Mouse (Mus musculus): ENCODE data around the gene Phf24. TPM values are rescaled to one million over a fixed set of nuclear protein-coding genes. Genes with fewer than 3 reads are reported as not detected.

Phf24 gene
- polyA plus RNA-seq, 1 experiment from 2014 or later, result 1.6 TPM

DNA sequence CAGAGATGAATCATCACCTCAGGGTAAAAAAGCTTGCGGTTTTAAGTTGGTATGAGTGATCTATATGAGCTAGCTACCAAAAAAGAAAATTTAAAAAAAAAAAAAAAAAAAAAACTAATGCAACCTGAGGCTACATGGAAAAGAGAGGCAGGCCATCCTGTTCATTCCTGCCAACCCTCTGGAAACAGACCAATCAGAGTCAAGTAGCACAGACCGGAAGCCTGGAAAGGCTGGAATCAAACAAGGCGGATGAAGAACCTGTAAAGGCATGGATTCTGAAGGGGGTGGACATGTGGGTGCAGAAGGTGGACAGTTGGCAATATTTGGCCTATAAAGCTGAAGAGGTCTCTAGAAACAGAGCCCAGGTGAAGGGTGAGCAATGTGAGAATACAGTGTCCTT lies 29.0 kb downstream of the Phf24 start:
- no peaks in the 10 kb centered on the region for H3K9me3 ChIP-seq (replicated peaks)
- H3K4me3 ChIP-seq, result no peak overlapping the region
- H3K27me3 ChIP-seq (ENCODE audit: low read depth, poor library complexity, severe bottlenecking), result peaks cover 15% of the 10 kb centered on the region
- H3K36me3 ChIP-seq, result no peaks in the 10 kb centered on the region
- H3K27ac ChIP-seq (replicated peaks), result no peak overlapping the region
- WGBS, result 88% methylated on average over 3 of the region's 3 CpGs
- no peak for DNase-seq (ENCODE audit: low spot score)
- peaks cover 46% of the 10 kb centered on the region for H3K4me1 ChIP-seq

DNA sequence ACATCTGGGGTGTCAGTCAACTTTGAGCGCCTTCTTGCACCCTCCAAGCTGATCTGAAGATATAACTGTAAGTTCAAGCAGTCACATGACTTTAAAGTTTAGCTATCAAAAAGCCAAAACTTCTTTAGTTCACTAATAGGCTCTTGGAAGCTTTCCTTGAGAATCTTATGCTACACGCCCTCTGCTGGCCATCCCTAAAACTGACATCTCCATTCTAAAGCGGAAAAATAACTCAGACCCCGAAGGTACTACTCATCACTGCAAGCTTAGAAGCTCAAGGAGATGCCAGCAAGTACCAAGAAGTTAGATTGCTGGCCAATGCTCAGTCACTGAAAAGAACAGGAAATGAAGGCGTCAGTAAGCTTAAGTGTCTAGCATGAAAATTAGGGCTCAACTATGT lies 29.5 kb downstream of the Phf24 start:
- 10% methylated on average over 5 of the region's 5 CpGs for WGBS
- peaks cover 15% of the 10 kb centered on the region for H3K27me3 ChIP-seq (ENCODE audit: low read depth, poor library complexity, severe bottlenecking)
- no peak overlapping the region for H3K4me3 ChIP-seq
- H3K27ac ChIP-seq (replicated peaks), result 0 out of 2 replicates have a peak overlapping the region, but pooled peaks have one; percentile 2
- H3K4me1 ChIP-seq, result peaks cover 51% of the 10 kb centered on the region
- no peaks in the 10 kb centered on the region for H3K9me3 ChIP-seq (replicated peaks)
- DNase-seq (ENCODE audit: low spot score), result peak; percentile 69
- H3K36me3 ChIP-seq, result no peaks in the 10 kb centered on the region

- no peaks in the 10 kb centered on the region for H3K36me3 ChIP-seq
- WGBS, result 42% methylated on average over 10 of the region's 10 CpGs
- DNase-seq (ENCODE audit: low spot score), result peak; percentile 84
- H3K4me1 ChIP-seq, result peaks cover 59% of the 10 kb centered on the region
- H3K27ac ChIP-seq (replicated peaks), result 0 out of 2 replicates have a peak overlapping the region, but pooled peaks have one; percentile 2
- H3K27me3 ChIP-seq (ENCODE audit: low read depth, poor library complexity, severe bottlenecking), result peaks cover 15% of the 10 kb centered on the region
- H3K4me3 ChIP-seq, result peak overlapping the region; percentile 29; the same call in 1 of the 2 replicates
- no peaks in the 10 kb centered on the region for H3K9me3 ChIP-seq (replicated peaks)
Observed at GRCm38 (mm10) chr4:42946733-42947290, 30.4 kb downstream of the Phf24 start.

- H3K9me3 ChIP-seq (replicated peaks), result no peaks in the 10 kb centered on the region
- peak overlapping the region; percentile 98; the same call in 1 of the 2 replicates for H3K27ac ChIP-seq (replicated peaks)
- H3K4me3 ChIP-seq, result 0 out of 2 replicates have a peak overlapping the region, but pooled peaks have one; percentile 93
- peaks cover 15% of the 10 kb centered on the region for H3K27me3 ChIP-seq (ENCODE audit: low read depth, poor library complexity, severe bottlenecking)
- no peak for DNase-seq (ENCODE audit: low spot score)
- 0 out of 2 replicates have a peak, but pooled peaks cover 8% of the 10 kb centered on the region for H3K36me3 ChIP-seq
- peaks cover 77% of the 10 kb centered on the region for H3K4me1 ChIP-seq
- WGBS, result 50% methylated on average over 13 of the region's 13 CpGs
Observed at GRCm38 (mm10) chr4:42948527-42948926, 32.1 kb downstream of the Phf24 start.

GRCm38 (mm10) chr4:42949051-42949675 lies 32.7 kb downstream of the Phf24 start:
- H3K36me3 ChIP-seq, result 0 out of 2 replicates have a peak, but pooled peaks cover 12% of the 10 kb centered on the region
- no peak for DNase-seq (ENCODE audit: low spot score)
- WGBS, result 15% methylated on average over 14 of the region's 14 CpGs
- H3K4me3 ChIP-seq, result peak overlapping the region; percentile 93
- peak overlapping the region; percentile 98 for H3K27ac ChIP-seq (replicated peaks)
- H3K27me3 ChIP-seq (ENCODE audit: low read depth, poor library complexity, severe bottlenecking), result peaks cover 15% of the 10 kb centered on the region
- H3K9me3 ChIP-seq (replicated peaks), result no peaks in the 10 kb centered on the region
- peaks cover 83% of the 10 kb centered on the region for H3K4me1 ChIP-seq

DNA sequence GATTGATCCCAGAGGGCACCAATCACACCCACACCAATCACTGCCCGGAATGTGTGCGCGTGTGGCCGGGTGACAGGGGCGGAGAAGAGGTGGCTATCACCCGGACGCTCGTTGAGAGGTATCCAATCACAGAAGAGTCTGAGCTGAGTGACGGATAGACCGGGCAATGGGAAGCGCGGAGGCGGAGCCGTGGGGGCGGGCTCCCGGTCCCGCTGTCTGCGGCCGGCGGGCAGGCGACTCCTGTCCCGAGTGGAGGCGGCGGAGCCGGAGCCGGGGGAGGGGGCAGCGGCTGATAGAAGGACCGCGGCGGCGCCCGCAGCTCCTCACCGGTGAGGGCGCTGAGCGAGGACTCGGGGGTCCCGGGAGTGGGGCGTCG lies 33.2 kb downstream of the Phf24 start, which contains the start of gene Dnajb5:
Gene Dnajb5 (plus strand): TSS at position 139 of the 376 bp plus-strand sequence.
- peak within 1 kb of the TSS; percentile 93 for H3K4me3 ChIP-seq
- H3K27ac ChIP-seq (replicated peaks), result peak within 1 kb of the TSS; percentile 98
- H3K36me3 ChIP-seq, result peaks cover 15% of the 10 kb centered on the region
- peaks cover 88% of the 10 kb centered on the region for H3K4me1 ChIP-seq
- peak; percentile 97 for DNase-seq (ENCODE audit: low spot score)
- WGBS, result under 1% methylated on average over 39 of the region's 39 CpGs
- no peaks in the 10 kb centered on the region for H3K9me3 ChIP-seq (replicated peaks)
- H3K27me3 ChIP-seq (ENCODE audit: low read depth, poor library complexity, severe bottlenecking), result peaks cover 15% of the 10 kb centered on the region

DNA sequence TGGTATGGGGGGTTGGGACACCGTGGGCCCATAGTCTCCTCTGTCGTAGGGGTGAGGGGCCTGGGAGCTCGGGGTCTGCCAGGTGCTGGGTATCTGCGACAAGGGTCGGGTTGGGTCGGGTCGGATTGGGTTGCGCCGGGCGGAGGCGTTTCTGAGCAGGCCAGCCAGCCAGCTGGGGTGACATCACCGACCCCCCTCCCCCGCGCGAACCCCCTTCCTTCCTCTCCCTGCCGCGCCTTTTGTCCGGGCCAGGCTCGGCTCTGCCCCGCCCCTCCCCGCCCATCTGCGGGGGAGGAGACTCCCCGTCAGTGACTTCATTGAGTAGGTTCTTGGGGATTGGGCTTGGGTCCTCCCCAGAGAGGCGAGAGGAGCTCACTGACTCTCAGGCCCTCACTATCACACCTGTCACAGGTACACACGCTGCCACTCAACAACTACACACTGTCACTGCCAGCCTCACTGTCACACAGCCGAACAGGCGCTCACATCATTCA lies 33.7 kb downstream of the Phf24 start:
- no peaks in the 10 kb centered on the region for H3K9me3 ChIP-seq (replicated peaks)
- 2% methylated on average over 26 of the region's 27 CpGs for WGBS
- H3K4me1 ChIP-seq, result peaks cover 91% of the 10 kb centered on the region

GRCm38 (mm10) chr4:42951206-42952195 lies 35.0 kb downstream of the Phf24 start:
- Histone ChIP-seq H3K36me3 (peaks cover 29% of the 10 kb centered on the region), H3K27ac (replicated peaks) (peak overlapping the region; percentile 63), H3K4me3 (peak overlapping the region; percentile 93), H3K27me3 (ENCODE audit: low read depth, poor library complexity, severe bottlenecking) (peaks cover 15% of the 10 kb centered on the region), H3K4me1 (peaks cover 81% of the 10 kb centered on the region), H3K9me3 (replicated peaks) (no peaks in the 10 kb centered on the region)
- WGBS, result 68% methylated on average over 11 of the region's 11 CpGs
- no peak for DNase-seq (ENCODE audit: low spot score)

More for the DNA sequence above, 33.7 kb downstream of the Phf24 start:
- H3K27ac ChIP-seq (replicated peaks), result peak overlapping the region; percentile 98
- peak; percentile 89 for DNase-seq (ENCODE audit: low spot score)
- peaks cover 15% of the 10 kb centered on the region for H3K27me3 ChIP-seq (ENCODE audit: low read depth, poor library complexity, severe bottlenecking)
- H3K36me3 ChIP-seq, result peaks cover 19% of the 10 kb centered on the region
- peak overlapping the region; percentile 93 for H3K4me3 ChIP-seq

GRCm38 (mm10) chr4:42952563-42952962 lies 36.1 kb downstream of the Phf24 start:
- WGBS, result 88% methylated on average over 7 of the region's 7 CpGs
- Histone ChIP-seq H3K4me1 (peaks cover 71% of the 10 kb centered on the region), H3K27me3 (ENCODE audit: low read depth, poor library complexity, severe bottlenecking) (peaks cover 11% of the 10 kb centered on the region), H3K36me3 (peaks cover 40% of the 10 kb centered on the region), H3K9me3 (replicated peaks) (no peaks in the 10 kb centered on the region), H3K4me3 (0 out of 2 replicates have a peak overlapping the region, but pooled peaks have one; percentile 31), H3K27ac (replicated peaks) (peak overlapping the region; percentile 78)
- DNase-seq (ENCODE audit: low spot score), result no peak

- DNase-seq (ENCODE audit: low spot score), result peak; percentile 31
- H3K36me3 ChIP-seq, result peaks cover 50% of the 10 kb centered on the region
- no peaks in the 10 kb centered on the region for H3K9me3 ChIP-seq (replicated peaks)
- H3K4me3 ChIP-seq, result peak overlapping the region; percentile 31
- H3K27me3 ChIP-seq (ENCODE audit: low read depth, poor library complexity, severe bottlenecking), result peaks cover under 1% of the 10 kb centered on the region
- H3K27ac ChIP-seq (replicated peaks), result peak overlapping the region; percentile 78
- H3K4me1 ChIP-seq, result peaks cover 61% of the 10 kb centered on the region
- 17% methylated on average over 10 of the region's 10 CpGs for WGBS
Observed at GRCm38 (mm10) chr4:42953435-42954094, 37.1 kb downstream of the Phf24 start.

DNA sequence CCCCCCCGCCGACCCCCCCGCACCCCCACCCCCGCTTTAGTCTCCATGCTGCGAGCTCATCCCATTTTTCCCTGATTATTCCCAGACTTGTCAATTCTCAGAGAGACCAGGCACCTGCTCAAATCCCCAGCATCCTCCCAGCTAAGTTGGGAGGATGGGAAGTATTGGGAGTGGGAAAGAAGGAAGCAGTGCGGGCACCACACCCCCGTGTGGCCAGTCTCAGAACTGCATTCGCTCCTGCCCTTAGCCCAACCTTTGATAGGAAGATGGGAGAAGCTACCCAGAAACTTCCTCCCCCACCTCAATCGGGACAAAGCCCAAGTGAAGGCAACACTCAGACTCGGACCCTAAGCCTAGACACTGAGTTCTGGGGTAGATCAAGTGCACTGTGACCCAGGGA lies 37.8 kb downstream of the Phf24 start:
- Histone ChIP-seq H3K4me3 (peak overlapping the region; percentile 31; the same call in 1 of the 2 replicates), H3K4me1 (peaks cover 53% of the 10 kb centered on the region), H3K27ac (replicated peaks) (peak overlapping the region; percentile 78), H3K9me3 (replicated peaks) (no peaks in the 10 kb centered on the region), H3K36me3 (peaks cover 52% of the 10 kb centered on the region), H3K27me3 (ENCODE audit: low read depth, poor library complexity, severe bottlenecking) (no peaks in the 10 kb centered on the region; the same call in 1 of the 2 replicates)
- WGBS, result 8% methylated on average over 10 of the region's 10 CpGs
- peak; percentile 76 for DNase-seq (ENCODE audit: low spot score)

All from midbrain, embryonic 10.5 days (tissue).